Mouse (Mus musculus): ENCODE measurements around the gene Wdr26. TPM values are rescaled to one million over a fixed set of nuclear protein-coding genes. Genes with fewer than 3 reads are reported as not detected.

Wdr26 gene
- total RNA-seq, 2 experiments from 2014 or later, result 135 to 147 TPM

GRCm38 (mm10) chr1:181241185-181241584 is 29.4 kb upstream of the Wdr26 start:
- intact Hi-C loops (cut with DNase I), result no loop called here
- no peak for DNase-seq

DNA sequence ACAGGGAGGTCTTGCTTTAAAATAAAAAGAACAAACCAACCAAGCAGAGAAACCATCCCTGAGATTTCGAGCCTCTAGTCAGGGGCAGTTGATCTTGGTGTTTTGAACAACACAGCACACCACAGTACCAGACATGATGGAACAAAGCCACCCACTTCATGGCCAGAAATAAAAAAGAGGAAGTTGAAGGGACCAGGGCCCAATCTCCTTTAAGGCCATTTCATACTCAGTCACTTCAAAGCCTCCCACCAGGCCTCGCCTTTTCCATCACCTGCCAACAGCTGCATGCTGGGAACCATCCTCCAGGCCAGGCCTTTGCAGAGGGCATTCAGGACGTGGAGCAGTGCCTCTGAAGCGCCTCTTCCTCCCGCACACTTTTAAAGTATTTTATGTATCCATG is 25.5 kb upstream of the Wdr26 start:
- DNase-seq, result no peak
- intact Hi-C loops (cut with DNase I), result no loop called here

DNA sequence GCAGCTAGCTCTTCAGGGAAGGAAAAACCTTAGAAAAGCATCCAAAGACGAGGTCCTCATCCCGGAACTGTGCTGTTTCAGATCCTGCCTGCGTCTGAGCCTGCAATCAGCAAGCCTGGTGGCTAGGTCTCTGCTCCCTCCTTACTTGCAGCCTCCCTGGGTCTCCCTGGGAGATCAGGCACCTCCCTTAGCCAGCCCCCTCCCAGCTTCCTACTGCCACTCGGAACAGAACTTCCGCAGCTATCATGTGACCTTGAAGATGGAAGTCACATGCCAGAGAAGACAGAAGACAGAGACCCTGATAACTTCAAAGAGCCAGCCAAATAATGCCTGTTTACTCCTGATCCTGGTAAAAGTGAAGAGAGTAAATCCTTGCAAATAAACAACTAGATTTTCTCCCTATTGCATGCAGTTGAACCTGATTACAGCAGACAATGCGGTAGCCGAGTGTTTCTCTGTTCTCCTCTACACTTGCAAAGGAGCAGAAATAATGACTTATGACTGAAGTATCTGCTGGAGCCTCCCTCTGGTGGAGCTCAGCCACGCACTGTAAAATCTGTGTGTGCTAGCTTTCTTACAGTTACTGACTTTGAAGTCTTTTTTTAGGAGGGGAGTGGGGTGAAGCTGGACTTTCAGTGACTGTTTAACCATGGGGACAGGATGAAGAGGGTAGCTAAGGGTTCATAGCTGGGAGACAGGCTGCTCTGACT is 22.7 kb upstream of the Wdr26 start:
- peak; percentile 53 to 68 for DNase-seq
- intact Hi-C loops (cut with DNase I), result loop anchor here (5.0 kb wide), 1 partner anchor 52 kb away; no protein-coding TSS in a partner anchor

DNA sequence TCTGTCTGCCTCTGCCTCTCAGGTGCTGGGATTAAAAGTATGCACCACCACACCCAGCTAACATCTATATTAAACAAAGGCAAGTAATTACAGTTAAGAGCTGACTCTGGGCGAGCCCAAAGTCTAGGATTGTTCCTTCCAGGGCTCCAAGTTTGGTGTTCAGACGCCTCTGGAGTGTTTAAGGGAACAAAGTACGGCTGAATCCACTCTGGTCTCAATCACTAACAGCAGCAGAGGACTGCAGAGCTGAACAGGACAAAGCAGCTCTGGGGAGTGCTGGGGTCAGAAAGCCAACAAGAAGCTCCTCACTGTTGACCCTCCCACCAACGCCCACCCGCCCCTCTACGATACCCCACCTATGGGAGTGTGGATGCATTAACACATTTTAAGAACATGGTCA is 21.9 kb upstream of the Wdr26 start:
- no peak for DNase-seq
- intact Hi-C loops (cut with DNase I), result loop anchor here (5.0 kb wide), 1 partner anchor 51 kb away; no protein-coding TSS in a partner anchor

DNA sequence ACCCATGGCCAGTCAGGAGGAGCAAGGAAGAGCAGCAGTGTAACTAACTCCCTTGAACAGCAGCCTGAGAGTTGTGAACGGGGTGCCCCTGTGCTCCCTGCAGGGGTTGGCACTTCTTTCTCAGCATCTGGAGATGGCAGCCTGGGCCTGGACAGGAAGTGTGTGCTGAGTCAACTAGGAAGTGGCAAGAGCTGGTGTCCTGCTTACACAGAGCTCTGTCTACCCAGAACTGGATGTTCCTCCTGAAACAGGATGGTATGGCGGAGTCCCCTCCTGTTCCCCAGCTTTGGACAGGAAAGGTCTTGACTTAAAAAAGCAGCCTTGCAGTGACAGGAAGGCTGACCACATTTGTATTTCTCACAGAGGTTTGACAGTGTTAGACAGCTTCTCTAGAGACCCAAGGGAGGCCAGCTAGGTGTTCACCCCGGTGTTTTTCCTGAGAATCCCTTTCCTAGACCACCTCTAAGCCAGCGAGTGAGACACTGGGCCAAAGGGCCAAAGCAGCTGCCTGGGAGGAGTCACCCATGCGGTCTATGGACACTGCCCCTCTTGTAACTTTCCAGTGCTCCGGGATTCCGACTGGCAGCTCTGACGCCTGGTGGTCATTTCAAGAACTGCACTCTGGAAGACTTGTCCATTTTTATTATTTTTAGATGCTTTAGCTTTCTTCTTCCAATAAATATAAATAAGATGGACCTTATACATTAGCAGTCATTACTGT is 20.7 kb upstream of the Wdr26 start:
- intact Hi-C loops (cut with DNase I), result loop anchor here (5.0 kb wide), 1 partner anchor 50 kb away; no protein-coding TSS in a partner anchor

GRCm38 (mm10) chr1:181231821-181232220 is 20.0 kb upstream of the Wdr26 start:
- intact Hi-C loops (cut with DNase I), result loop anchor here (2.0 to 5.0 kb wide), 2 partner anchors 19 to 50 kb away; partner anchors contain the start of gene Wdr26
- no peak for DNase-seq

More for the DNA sequence above, 20.7 kb upstream of the Wdr26 start:
- peak; percentile 84 to 92 for DNase-seq

GRCm38 (mm10) chr1:181231262-181231661 is 19.5 kb upstream of the Wdr26 start:
- no peak for DNase-seq
- intact Hi-C loops (cut with DNase I), result loop anchor here (2.0 to 5.0 kb wide), 2 partner anchors 18 to 49 kb away; partner anchors contain the start of gene Wdr26

GRCm38 (mm10) chr1:181230731-181231148 is 18.9 kb upstream of the Wdr26 start:
- no peak for DNase-seq
- intact Hi-C loops (cut with DNase I), result loop anchor here (2.0 to 5.0 kb wide), 2 partner anchors 18 to 48 kb away; partner anchors contain the start of gene Wdr26

- intact Hi-C loops (cut with DNase I), result no loop called here
- no peak for DNase-seq
Measured at GRCm38 (mm10) chr1:181229046-181229445, 17.2 kb upstream of the Wdr26 start.

GRCm38 (mm10) chr1:181228591-181228990 is 16.8 kb upstream of the Wdr26 start:
- DNase-seq, result no peak
- intact Hi-C loops (cut with DNase I), result no loop called here

DNA sequence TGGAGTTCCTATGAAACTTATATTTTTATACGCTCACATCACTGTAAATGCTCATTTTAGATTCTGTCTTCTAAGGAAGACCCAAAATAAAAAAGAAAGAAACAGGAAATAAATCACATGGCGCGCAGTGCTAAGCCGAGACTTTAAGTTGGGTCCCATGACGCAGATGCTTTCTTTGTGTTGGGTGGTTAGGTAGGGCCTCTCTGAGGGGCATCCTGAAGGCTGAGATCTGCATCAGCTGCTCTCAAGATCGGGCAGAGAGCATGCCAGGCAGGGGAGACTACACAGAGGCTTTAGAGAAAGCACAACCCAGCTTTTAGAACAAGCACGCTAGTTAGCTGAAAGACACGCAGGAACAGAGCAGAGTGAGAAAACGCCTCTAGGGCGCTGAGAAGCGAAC is 16.0 kb upstream of the Wdr26 start:
- intact Hi-C loops (cut with DNase I), result no loop called here
- no peak for DNase-seq

DNA sequence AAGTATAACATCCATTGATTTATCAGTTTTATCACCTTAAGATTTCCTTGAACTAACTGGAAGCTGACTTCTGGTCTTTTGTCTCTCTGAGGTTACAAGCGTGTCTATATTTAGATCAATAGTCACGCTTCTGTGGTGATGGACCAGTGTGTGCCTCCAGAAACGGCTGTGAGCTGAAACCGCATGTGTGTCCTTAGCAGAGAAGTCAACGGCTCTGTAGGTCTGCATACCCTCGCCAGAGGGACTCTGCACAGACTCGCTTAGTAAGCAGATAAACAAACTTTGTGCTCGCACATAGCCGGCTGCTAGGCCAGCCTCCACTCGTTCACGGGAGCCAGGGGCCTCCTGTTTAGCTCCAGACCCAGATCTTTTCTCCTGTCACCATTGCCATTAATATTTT is 15.0 kb upstream of the Wdr26 start:
- intact Hi-C loops (cut with DNase I), result no loop called here
- peak; percentile 54 to 67 for DNase-seq

- no peak for DNase-seq
- intact Hi-C loops (cut with DNase I), result no loop called here
Measured at GRCm38 (mm10) chr1:181225281-181225680, 13.5 kb upstream of the Wdr26 start.

- intact Hi-C loops (cut with DNase I), result no loop called here
Measured at GRCm38 (mm10) chr1:181222041-181222440, 10.2 kb upstream of the Wdr26 start.

GRCm38 (mm10) chr1:181216315-181216714 is 4.5 kb upstream of the Wdr26 start:
- no peak for DNase-seq
- intact Hi-C loops (cut with DNase I), result no loop called here

More at GRCm38 (mm10) chr1:181222041-181222440, 10.2 kb upstream of the Wdr26 start:
- DNase-seq, result no peak

DNA sequence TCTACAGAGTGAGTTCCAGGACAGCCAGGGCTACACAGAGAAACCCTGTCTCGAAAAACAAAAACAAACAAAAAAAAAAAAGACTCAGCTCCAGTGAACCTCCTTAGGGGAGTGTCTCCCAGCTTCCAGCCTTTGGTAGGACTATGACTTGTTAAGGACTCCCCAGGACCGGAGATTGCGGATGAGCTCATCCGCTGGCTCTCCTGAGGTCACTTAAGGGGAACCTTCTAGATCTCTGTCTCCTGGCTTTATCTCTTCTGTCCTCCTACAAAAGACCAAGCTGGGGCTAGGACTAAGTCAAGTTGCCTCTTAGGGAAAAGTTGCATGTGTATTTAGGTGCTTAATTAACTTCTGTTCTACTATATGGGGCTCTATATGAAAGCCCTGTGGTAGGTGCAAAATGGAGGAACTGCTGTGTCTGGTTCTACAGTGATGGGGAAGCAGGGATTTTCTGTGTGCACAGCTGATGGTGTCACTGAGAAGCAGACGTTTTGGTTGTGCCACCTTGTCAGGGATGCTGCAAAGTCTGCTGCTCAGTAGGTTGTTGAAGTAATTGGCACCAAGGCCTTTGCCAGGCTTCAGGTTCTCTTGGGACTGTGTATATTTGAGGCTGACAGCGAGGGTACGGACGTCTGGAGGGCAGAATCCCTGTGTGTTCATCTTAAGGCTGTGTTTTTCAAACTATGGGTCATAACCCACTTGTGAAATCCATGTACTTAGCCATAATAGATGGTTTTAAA is 2.7 kb upstream of the Wdr26 start:
- no peak for DNase-seq

DNA sequence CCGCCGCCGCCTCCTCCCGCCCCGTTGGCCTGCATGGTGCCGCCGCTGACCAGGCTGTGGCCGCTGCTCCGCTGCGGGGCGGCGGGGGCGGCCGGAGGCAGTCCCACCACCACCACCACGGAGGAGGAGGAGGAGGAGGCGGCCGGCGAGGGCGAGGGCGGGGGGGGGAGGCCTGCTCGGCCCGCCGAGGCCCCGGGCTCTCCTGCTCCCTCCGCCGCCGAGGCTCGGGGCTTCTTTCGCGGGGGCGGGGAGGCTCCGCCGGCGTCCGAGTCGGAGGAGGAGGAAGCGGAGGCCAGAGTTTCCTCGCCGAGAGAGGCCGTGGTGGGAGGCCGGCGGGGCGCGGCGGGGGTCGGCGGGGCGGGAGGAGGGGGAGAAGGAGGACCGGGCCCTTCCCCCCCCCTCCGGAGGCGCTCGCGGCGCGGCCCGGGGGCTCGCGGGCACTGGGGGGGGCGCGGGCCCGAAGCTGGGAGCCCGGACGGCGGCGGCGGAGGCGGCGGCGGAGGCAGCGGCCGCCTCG is 340 bp downstream of the Wdr26 start:
- peak in 1 of 2 experiments; percentile 65 for DNase-seq
- intact Hi-C loops (cut with DNase I), result no loop called here

More for the DNA sequence above, 2.7 kb upstream of the Wdr26 start:
- intact Hi-C loops (cut with DNase I), result no loop called here

- DNase-seq, result peak; percentile 56 to 62
- intact Hi-C loops (cut with DNase I), result loop anchor here (1.0 kb wide), 1 partner anchor 47 kb away; no protein-coding TSS in a partner anchor
Measured at GRCm38 (mm10) chr1:181210601-181211402, 999 bp downstream of the Wdr26 start.

GRCm38 (mm10) chr1:181210147-181210546 is 1.7 kb downstream of the Wdr26 start:
- DNase-seq, result peak in 1 of 2 experiments; percentile 33
- intact Hi-C loops (cut with DNase I), result loop anchor here (1.0 kb wide), 1 partner anchor 48 kb away; no protein-coding TSS in a partner anchor

DNA sequence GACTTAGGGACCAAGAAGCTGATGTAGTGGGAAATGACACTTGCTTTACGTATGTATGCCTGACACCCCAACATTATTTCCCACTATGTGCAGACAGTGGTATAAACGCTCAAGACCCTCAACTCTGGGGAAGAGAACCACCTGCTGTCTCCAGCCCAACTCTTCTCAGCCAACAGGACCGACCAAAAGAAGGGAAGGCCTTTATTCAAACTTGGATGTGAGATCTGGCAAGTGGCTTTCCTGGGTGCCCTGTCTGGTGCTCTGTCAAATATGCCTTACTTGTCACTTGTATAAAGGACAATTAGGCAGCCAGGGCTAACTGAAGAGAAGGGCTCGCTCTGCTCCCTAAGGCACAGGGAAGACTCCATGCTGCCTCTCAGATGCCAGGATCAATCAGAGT is 12.4 kb downstream of the Wdr26 start:
- no peak for DNase-seq
- intact Hi-C loops (cut with DNase I), result no loop called here

Measured in heart, postnatal 10 days (tissue).